Mouse (Mus musculus): ENCODE measurements around the gene Set.

DNA sequence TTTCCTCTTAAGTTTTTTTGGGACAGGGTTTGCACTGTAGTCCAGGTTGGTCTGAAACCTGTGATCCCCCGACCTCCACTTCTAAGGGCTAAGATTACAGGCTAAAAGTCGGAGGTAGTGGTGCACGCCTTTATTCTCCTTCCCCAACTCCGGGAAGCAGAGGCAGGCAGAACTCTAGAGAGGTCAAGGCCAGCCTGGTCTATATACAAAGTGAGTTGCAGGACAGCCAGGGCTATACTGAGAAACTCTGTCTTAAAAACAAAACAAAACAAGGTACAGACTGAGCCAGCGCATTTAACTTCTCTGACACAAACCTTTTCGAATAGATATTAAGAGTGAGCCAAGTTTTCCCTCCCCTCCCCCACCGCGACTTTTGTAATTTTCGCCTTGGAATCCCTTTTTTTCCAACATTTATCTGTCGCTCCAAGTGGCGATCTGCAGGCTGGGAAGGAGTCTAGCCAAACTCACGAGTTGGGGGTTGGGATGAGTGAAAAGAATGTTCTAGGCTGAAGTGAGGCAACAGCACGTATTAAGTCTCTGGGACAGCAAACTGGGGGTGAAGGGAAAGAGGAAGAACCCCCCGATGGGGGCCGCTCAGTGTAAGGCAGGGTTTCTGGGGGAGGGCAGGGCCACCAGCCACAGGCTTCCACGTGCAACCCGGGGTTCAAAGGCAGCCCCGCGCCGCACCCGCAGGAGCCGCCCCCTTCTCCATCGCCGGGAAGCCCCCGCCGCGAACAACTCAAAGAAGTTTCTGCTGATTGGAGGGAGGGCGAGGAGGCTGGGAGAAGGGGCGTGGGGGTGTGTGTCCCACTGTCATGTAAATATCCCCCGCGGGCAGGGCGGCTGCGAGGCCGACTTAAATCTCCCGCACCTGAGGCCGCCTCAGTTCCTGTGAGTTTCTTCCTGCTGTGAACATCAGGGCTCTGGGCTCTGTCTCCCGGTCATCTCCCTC lies 4.3 kb downstream of the Set start:
- TF ChIP-seq USF1 (IDR thresholded peaks at IDR 0.05; ENCODE audit: low read depth) (no peak), CTCF (IDR thresholded peaks at IDR 0.05; ENCODE audit: control insufficient read depth, insufficient read depth, insufficient read length) (no peak), MYOG (IDR thresholded peaks at IDR 0.05; ENCODE audit: control insufficient read depth, extremely low read depth, insufficient read length) (no peak)
